Mouse (Mus musculus) spleen, embryonic (tissue): ENCODE measurements around the gene Krt9.
"Not testable (repeated sequence)": the region's sequence is repeated elsewhere in the genome, so short reads cannot be mapped to it uniquely, and the experiment has no call there.

Experiments used
- CTCF ChIA-PET: fragments of 350-600 bp; sonication (Branson Sonifier 250); formaldehyde crosslinking; loops from one replicate; lab custom pipeline; 2022; lab: Charles Lee

Gene Krt9

DNA sequence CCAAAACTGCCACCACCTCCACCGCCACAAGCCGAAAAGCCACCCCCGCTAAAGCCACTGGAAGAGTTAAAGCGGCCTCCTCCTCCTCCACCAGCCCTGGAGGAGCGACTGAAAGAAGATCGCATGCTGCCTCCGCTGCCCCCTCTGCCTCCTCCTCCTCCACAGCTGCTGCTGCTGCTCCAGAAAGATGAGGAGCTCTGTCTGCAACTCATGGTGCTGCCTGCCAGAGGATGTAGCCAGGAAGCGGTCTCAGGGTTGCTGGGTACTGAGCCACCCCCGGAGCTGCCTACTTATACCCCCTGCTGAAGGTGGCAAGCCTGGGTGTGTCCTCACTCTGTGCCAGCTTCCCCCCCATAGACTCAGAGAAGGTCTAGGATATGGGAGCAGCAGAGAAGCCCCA is at the start of gene Krt9:
Gene Krt9 (minus strand): TSS at position 255 of the 400 bp plus-strand sequence.
- CTCF ChIA-PET, result no interaction called here

GRCm38 (mm10) chr11:100240272-100240671 is 47.2 kb upstream of the Krt9 start:
- CTCF ChIA-PET, result not testable (repeated sequence)

DNA sequence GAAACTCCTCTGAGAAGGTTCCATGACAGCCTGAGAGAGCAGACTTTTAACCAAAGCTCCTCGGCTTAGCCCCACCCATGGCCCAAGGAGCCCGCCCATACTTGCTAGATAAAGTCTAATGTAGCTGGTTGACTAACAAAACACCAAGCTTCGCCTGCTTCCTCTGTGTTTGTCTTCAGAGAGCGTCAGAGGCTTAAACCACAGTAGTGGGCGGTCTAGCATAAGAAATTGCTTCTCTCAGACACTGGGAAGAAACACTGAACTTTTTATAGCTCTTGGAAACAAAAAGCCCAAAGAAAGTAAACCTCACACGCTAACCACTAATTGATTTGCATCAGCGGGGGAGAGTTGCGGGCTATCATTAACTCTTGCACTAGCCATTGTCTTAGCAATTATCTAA is 28.7 kb upstream of the Krt9 start:
- CTCF ChIA-PET, result no interaction called here

DNA sequence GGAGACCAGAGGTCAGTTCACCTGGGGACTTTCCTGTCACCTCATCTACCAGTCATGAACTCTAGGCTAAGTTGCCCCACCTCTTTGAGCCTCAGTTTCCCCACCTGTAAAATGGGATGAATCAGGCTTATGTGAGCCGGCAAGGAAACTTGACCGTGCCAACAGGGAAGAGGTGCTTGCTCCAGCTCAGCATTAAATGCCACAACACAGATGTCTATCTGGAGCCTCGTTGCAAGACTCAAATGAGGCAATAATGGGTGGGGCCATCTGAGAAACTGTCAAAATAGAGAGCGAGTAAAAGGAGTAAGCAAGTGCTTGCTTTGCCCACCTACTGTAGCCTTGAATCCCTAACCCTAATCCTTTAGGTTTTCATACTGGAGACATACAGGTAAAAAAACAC is 26.3 kb upstream of the Krt9 start:
- CTCF ChIA-PET, result no interaction called here

- CTCF ChIA-PET, result no interaction called here
These were observed 15.5 kb upstream of the Krt9 start for GRCm38 (mm10) chr11:100208542-100208941.

- CTCF ChIA-PET, result no interaction called here
These were observed 14.5 kb upstream of the Krt9 start, which contains the start of gene Krt14 for GRCm38 (mm10) chr11:100207498-100207897. Gene Krt14 (minus strand): TSS chr11:100207548.

DNA sequence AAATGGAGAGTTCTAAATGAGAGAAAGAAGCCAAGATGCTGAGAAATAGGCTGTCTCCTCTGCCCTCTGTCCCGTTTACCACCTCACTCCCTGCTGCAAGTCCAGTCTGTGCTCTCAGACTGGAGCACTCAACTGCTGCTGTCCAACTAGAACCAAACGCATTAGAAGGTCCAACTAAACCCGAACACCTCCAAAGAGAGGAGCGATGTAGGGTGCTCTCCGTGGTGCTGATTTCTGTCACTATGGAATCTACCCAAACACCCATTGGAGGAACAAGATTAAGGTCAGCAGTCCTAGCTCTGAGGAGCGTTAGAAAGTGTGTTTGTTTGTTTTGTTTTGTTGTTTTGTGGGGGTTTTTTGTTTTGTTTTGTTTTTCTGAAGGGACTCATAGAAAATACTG is 10.4 kb upstream of the Krt9 start:
- CTCF ChIA-PET, result no interaction called here

- CTCF ChIA-PET, result no interaction called here
These were observed 9.9 kb upstream of the Krt9 start for GRCm38 (mm10) chr11:100202906-100203305.

GRCm38 (mm10) chr11:100200104-100200820 is 7.2 kb upstream of the Krt9 start:
- CTCF ChIA-PET, result no interaction called here

DNA sequence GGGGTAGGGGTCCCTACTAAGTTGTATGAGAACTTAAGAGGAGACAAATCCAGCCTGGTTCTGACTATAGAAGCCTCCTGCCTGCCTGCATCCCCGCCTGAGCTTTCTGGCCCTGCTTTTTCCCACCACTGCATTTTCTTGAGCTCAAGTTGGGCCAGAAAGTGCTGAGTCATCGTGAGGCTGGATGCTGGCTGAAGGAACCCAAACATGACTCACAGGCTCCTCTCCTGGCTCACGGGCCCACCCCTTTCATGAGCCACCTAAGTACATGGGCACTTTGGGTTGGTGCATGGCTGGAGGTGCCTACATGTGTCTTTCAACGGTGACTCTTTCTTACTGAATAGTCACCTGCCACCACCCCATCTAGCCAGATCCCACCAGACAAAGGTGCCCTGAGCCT is 5.6 kb upstream of the Krt9 start:
- CTCF ChIA-PET, result no interaction called here

DNA sequence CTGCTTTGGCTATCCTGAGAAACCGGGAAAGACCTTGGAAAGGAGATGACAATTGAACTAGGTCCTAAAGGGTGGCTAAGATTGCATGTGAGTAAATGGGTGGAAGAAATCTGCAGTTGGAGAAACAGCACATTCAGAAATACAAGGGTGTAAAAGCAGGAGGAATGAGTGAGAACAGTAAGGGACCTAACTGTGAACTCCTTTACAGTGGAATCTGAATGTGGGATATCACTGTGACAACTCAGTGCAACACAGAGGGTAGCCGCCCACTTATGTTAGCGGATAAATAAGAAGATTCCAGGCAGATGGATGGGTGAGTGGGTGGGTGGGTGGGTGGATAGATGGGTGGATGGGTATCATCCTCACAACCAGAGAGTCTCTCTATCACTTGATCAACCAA is 1.2 kb downstream of the Krt9 start:
- CTCF ChIA-PET, result no interaction called here

DNA sequence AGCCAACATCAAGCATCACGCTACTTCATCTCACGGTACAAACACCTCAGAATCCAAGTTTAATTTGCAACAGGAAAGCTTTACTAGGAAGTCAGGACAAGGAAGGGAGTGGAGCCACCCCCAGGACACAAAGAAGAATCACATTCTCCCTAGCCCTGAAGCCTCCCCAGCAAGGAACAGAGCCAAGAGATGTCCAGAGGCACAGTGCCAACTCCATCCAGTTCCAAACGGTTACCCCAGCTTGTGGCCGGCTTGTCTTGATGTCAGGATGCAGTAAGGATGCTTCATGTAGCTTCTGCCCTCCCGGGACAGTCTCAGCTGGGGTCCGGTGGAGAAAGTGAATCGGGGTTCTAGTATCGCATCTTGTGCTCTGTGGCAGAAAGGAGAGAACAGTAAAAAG is 6.3 kb downstream of the Krt9 start:
- CTCF ChIA-PET, result no interaction called here

- CTCF ChIA-PET, result no interaction called here
These were observed 11.3 kb downstream of the Krt9 start for GRCm38 (mm10) chr11:100181725-100182124.

GRCm38 (mm10) chr11:100179260-100179659 is 13.8 kb downstream of the Krt9 start:
- CTCF ChIA-PET, result no interaction called here

DNA sequence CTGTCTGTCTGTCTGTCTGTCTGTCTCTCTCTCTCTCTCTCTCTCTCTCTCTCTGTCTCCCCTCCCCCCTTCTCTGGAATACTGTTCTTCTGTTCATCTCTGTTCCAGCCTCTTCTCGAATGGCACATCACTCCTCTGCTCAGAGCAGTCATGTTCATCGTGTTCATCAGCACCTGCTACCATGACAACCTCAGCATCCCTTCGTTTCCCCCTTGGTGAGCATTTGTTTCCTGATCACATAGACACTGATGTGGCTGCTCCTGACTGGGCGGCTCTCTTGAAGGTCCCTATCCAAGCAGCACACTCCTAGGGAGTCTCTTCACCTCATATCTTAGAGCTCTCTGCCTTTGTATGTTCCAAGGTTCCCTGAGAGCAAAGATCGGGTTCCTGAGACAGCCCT is 14.7 kb downstream of the Krt9 start:
- CTCF ChIA-PET, result no interaction called here

DNA sequence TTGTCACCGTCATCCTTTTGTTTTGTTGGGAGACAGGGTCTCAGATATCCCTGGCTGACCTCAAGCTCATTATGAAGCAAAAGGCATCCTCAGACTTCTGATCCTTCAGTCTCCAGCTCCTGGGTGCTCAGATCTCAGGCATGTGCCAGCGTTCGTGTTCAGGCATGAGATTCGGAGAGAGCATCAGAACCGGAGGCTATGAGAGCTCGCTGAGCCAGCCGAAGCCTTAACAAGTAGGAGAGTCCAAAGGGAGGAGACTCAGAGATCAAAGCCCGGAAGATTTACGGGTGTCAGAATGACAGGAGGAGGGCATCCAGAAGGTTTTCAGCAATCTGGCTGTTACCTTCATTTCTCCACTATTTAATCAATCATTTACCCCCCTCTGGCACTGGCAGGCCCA is 16.3 kb downstream of the Krt9 start:
- CTCF ChIA-PET, result no interaction called here

DNA sequence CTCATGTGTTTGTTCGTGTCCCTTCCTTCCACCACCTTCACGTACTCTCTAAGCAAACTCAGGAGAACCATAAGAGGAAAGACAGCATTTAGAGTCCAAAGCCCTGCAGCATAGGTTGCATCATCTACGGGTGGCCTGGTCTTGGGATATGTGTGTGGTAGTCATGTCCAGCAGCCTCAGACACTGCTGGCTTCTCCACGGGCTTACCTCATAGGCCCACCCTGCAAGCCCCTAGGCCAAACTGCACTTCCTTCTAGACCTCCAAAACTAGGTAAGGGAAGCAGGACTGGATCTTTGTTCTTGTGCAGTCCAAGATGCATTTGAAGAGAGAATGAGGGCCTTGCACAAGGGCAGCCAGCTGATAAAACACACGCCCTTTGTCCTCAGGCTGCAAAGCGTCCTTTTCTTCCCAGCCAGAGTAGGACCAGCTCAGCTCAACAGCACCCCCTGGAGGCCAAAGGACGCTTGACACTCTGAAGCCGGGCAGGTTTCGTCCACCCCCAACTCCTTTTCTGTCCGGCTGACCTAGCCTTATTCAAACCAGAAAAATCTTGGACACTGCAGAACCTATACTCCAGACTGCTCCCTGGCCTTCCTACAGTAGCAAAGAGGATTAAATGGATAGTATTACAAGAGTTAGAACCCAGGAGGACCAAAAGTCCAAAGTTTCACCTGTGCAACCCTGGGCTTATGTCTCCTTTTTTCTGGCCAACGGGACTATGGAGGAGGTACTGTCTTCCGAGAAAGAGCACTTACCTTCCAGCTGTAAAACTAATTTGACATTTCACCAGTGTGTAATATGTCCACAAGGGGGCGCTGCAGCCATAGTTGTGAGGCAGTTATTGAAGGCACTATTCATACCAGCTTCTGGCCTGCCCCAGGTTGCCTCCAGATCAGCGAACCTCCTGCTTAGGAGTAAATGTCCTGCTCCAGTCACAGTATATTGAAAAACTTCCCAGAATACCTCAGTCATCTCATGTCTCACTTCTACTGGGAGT is 24.0 kb downstream of the Krt9 start:
- CTCF ChIA-PET, result no interaction called here

DNA sequence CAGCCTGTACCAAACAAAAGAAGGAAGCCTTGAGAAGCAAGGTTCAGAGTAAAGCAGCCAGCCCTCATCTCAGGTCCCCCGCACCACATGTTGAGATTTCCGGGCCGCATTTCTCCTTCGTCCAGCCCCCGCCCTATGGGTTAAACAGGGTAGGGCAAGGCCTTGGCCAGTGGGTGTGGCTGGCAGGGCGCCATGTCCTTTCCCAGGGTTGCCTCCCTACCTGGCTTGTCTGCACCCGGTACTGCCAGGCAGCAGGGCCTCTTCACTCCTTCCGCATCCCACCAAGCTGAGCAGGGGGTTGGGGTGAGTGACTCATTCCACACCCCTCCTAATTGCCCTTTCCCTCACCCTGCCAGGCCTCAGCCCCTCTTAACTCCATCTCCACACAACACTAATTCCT is 25.0 kb downstream of the Krt9 start:
- CTCF ChIA-PET, result no interaction called here

- CTCF ChIA-PET, result no interaction called here
These were observed 28.7 kb downstream of the Krt9 start for GRCm38 (mm10) chr11:100164392-100164791.

GRCm38 (mm10) chr11:100157908-100158477 is 35.1 kb downstream of the Krt9 start:
- CTCF ChIA-PET, result no interaction called here

GRCm38 (mm10) chr11:100157331-100157730 is 35.7 kb downstream of the Krt9 start:
- CTCF ChIA-PET, result no interaction called here

GRCm38 (mm10) chr11:100155497-100156255 is 37.4 kb downstream of the Krt9 start:
- CTCF ChIA-PET, result no interaction called here
